Comparison of ENCODE assay signal across 25 mouse cellular contexts in the genomic region with DNA sequence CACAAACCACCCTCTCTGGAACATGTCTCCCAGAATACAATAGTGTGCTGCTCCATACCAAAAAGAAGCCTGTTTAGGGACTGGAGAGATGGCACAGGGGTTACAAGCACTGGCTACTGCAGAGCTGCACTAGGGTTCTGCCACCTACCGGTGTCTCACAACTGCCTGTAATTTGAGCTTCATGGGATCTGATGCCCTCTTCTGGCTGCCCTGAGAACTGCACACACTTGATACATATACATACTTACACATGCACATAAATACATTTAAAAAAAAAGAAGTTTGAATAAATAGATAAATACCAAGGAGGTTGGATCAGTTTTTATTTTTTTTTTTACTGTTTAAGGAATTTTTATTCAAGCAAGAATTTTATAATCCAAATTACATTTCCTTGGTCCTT. TPM values are rescaled to one million over a fixed set of nuclear protein-coding genes. Genes with fewer than 3 reads are reported as not detected.
DNase-seq lines count a peak whose midpoint lies in the region; ATAC-seq and TF ChIP-seq lines count a peak whose summit lies in the region.
"Had no signal": no experiment of that assay in that cellular context is flagged by ENCODE, and none has a peak within 500 bp of the region (broad histone marks: within the 10 kb centered on the region; RNA-seq: fewer than 3 reads in every experiment).

No protein-coding gene starts in this region.

- no peaks in the 10 kb centered on the region for H3K4me1 ChIP-seq in heart, adult 2 months (ENCODE audit: control insufficient read depth, insufficient read depth, low read length)
- H3K4me1 ChIP-seq in lung, postnatal 0 days (ENCODE audit: insufficient read depth, low read depth, low read length), result no peaks in the 10 kb centered on the region
- no peaks in the 10 kb centered on the region for H3K4me1 ChIP-seq in ES-E14 (ENCODE audit: control insufficient read depth in 2 of 2, insufficient read depth in 2 of 2, low read length in 2 of 2, poor library complexity in 1 of 2)
- H3K4me1 ChIP-seq in stomach, postnatal 0 days (replicated peaks; ENCODE audit: control insufficient read depth, insufficient read depth), result no peaks in the 10 kb centered on the region
- H3K4me1 ChIP-seq: heart, embryonic 15.5 days; megakaryocyte, embryonic 14.5 days had no signal

- H3K4me2 ChIP-seq in lung, postnatal 0 days (replicated peaks; ENCODE audit: low read depth, low read length), result no peak overlapping the region
- no peak overlapping the region for H3K4me2 ChIP-seq in stomach, postnatal 0 days (replicated peaks; ENCODE audit: low read depth)
- H3K4me2 ChIP-seq: embryonic facial prominence, embryonic 15.5 days; heart, embryonic 15.5 days; limb, embryonic 15.5 days had no signal

- no peak overlapping the region for H3K9ac ChIP-seq in heart, adult 2 months (ENCODE audit: low read depth, low read length)
- H3K9ac ChIP-seq in lung, postnatal 0 days (replicated peaks; ENCODE audit: low read depth), result no peak overlapping the region
- no peak overlapping the region for H3K9ac ChIP-seq in ES-E14 (ENCODE audit: insufficient read depth, low read depth, low read length, poor library complexity, severe bottlenecking)
- H3K9ac ChIP-seq in stomach, postnatal 0 days (ENCODE audit: low read length), result no peak overlapping the region
- H3K9ac ChIP-seq: embryonic facial prominence, embryonic 15.5 days; heart, embryonic 15.5 days; limb, embryonic 15.5 days; liver, postnatal 0 days had no signal

- 95% methylated on average over 1 of the region's 1 CpGs for WGBS in heart, adult 2 months
- whole genome bisulfite sequencing in lung, postnatal 0 days, result 84% methylated on average over 1 of the region's 1 CpGs
- 100% methylated on average over 1 of the region's 1 CpGs for WGBS in stomach, postnatal 0 days

- no peaks in the 10 kb centered on the region for H3K36me3 ChIP-seq in heart, adult 2 months (ENCODE audit: control insufficient read depth, insufficient read depth, low read length)
- no peaks in the 10 kb centered on the region for H3K36me3 ChIP-seq in lung, postnatal 0 days (ENCODE audit: insufficient read depth, low read length)
- H3K36me3 ChIP-seq in ES-E14 (ENCODE audit: control insufficient read depth, insufficient read depth, low read length, poor library complexity, severe bottlenecking), result no peaks in the 10 kb centered on the region
- no peaks in the 10 kb centered on the region for H3K36me3 ChIP-seq in stomach, postnatal 0 days (ENCODE audit: control insufficient read depth, insufficient read depth, low read length)
- H3K36me3 ChIP-seq: embryonic facial prominence, embryonic 15.5 days; heart, embryonic 15.5 days; limb, embryonic 15.5 days had no signal

- ATAC-seq in lung, postnatal 0 days, result no peak
- no peak for ATAC-seq in stomach, postnatal 0 days (ENCODE audit: low FRiP score, low TSS enrichment)
- ATAC-seq in granulocyte monocyte progenitor cell, adult 5-6 weeks (replicated peaks; ENCODE audit: poor library complexity, severe bottlenecking), result no peak
- ATAC-seq: liver, postnatal 0 days had no signal

- no peak for DNase-seq in heart, adult 2 months
- DNase-seq in heart, postnatal 10 days, result no peak
- no peak for DNase-seq in lung, postnatal 0 days (ENCODE audit: low spot score)
- DNase-seq in lung, adult 18-20 months, result no peak
- peak; percentile 24 for DNase-seq in ES-E14 (ENCODE audit: low read depth, low spot score)
- DNase-seq in stomach, postnatal 0 days (ENCODE audit: low spot score), result no peak
- DNase-seq: adrenal gland, postnatal 25 days; B cell, adult 2 months; cerebellum, adult 2 months; cerebellum, postnatal 36 days; gastrocnemius, postnatal 14 days; kidney, adult 8-10 months; kidney, postnatal 36 days; liver, postnatal 0 days; thymus, postnatal 14 days had no signal

- intact Hi-C loops in heart, adult 2 months (cut with DNase I), result no loop called here
- intact Hi-C loops in heart, postnatal 10 days (cut with DNase I), result no loop called here

- H3K4me3 ChIP-seq in heart, adult 2 months, result no peak overlapping the region
- H3K4me3 ChIP-seq in lung, postnatal 0 days (ENCODE audit: low read depth, low read length), result no peak overlapping the region
- H3K4me3 ChIP-seq in ES-E14 (ENCODE audit: insufficient read depth in 1 of 2, low read depth in 1 of 2, low read length in 2 of 2, poor library complexity in 1 of 2, severe bottlenecking in 1 of 2), result no peak overlapping the region
- H3K4me3 ChIP-seq in stomach, postnatal 0 days (ENCODE audit: low read depth, low read length), result no peak overlapping the region
- H3K4me3 ChIP-seq: embryonic facial prominence, embryonic 15.5 days; heart, embryonic 15.5 days; limb, embryonic 15.5 days; megakaryocyte, embryonic 14.5 days had no signal

- in situ Hi-C loops in ES-E14 (cut with MboI; ENCODE audit: low sequenced_read_pairs in 2 of 2, unreplicated experiment in 2 of 2), result no loop called here

- TF ChIP-seq POLR2A in heart, adult 2 months (IDR thresholded peaks at IDR 0.05; ENCODE audit: insufficient read depth, low read depth, low read length), result no peak

- TF ChIP-seq CTCF in heart, adult 2 months (IDR thresholded peaks at IDR 0.05), result peak; percentile 19; the same call in 1 of the 2 replicates
- peak; percentile 16; the same call in 1 of the 2 replicates for TF ChIP-seq CTCF in lung, postnatal 0 days (IDR thresholded peaks at IDR 0.05)
- peak; percentile 31; the same call in 1 of the 2 replicates for TF ChIP-seq CTCF in stomach, postnatal 0 days (IDR thresholded peaks at IDR 0.05; ENCODE audit: low read depth)

- H3K27me3 ChIP-seq in heart, adult 2 months (ENCODE audit: control insufficient read depth, insufficient read depth, low read length), result no peaks in the 10 kb centered on the region
- no peaks in the 10 kb centered on the region for H3K27me3 ChIP-seq in lung, postnatal 0 days (replicated peaks; ENCODE audit: insufficient read depth, low read length)
- no peaks in the 10 kb centered on the region for H3K27me3 ChIP-seq in stomach, postnatal 0 days (ENCODE audit: control insufficient read depth, insufficient read depth, low read length)
- H3K27me3 ChIP-seq: embryonic facial prominence, embryonic 15.5 days; limb, embryonic 15.5 days; megakaryocyte, embryonic 14.5 days had no signal

- no peak overlapping the region for H3K27ac ChIP-seq in heart, adult 2 months
- no peak overlapping the region for H3K27ac ChIP-seq in lung, postnatal 0 days (ENCODE audit: low read length)
- no peak overlapping the region for H3K27ac ChIP-seq in ES-E14 (ENCODE audit: insufficient read depth, low read depth, low read length, poor library complexity, severe bottlenecking)
- no peak overlapping the region for H3K27ac ChIP-seq in stomach, postnatal 0 days (replicated peaks)
- H3K27ac ChIP-seq: embryonic facial prominence, embryonic 15.5 days; heart, embryonic 15.5 days; limb, embryonic 15.5 days had no signal

- H3K79me2 ChIP-seq in heart, adult 2 months (replicated peaks; ENCODE audit: control insufficient read depth, insufficient read depth, low read length), result no peaks in the 10 kb centered on the region

- H3K9me3 ChIP-seq in lung, postnatal 0 days (ENCODE audit: low read length), result no peaks in the 10 kb centered on the region
- H3K9me3 ChIP-seq in ES-E14 (ENCODE audit: control insufficient read depth, insufficient read depth, low read depth, low read length), result no peaks in the 10 kb centered on the region
- no peaks in the 10 kb centered on the region for H3K9me3 ChIP-seq in stomach, postnatal 0 days (ENCODE audit: control insufficient read depth, low read length)
- H3K9me3 ChIP-seq: heart, embryonic 15.5 days; limb, embryonic 15.5 days had no signal

- TF ChIP-seq EP300 in heart, adult 2 months (IDR thresholded peaks at IDR 0.05; ENCODE audit: insufficient read depth, low read depth, low read length), result no peak
- TF ChIP-seq EP300 in lung, postnatal 0 days (IDR thresholded peaks at IDR 0.05), result no peak
- no peak for TF ChIP-seq EP300 in stomach, postnatal 0 days (optimal IDR thresholded peaks at IDR 0.05)

TF ChIP-seq in ES-E14, 5 proteins besides CTCF, POLR2A, EP300 and RAD21:
- TF ChIP-seq ZC3H11A (IDR thresholded peaks at IDR 0.05; ENCODE audit: borderline replicate concordance, low read depth, low read length), result 0 out of 2 replicates have a peak, but pooled peaks have one; percentile 44
- no peak for TF ChIP-seq MAFK (IDR thresholded peaks at IDR 0.05; ENCODE audit: insufficient read depth, low read depth, low read length)

RNA-seq across cellular contexts. Expression of gene E030025P04Rik, which starts 28.1 kb away (rescaled TPM):
- not detected for total RNA-seq in heart, adult 2 months (2021)
- polyA plus RNA-seq in heart, adult 2 months (2012; rRNA removed), result not detected in 2 replicates
- total RNA-seq in heart, postnatal 10 days (2021), result not detected
- polyA plus RNA-seq in lung, postnatal 0 days (2015; fragmentation: Nextera tagmentation; extraction: Ambion mirVana), result 0.57 and 0.80 TPM in 2 replicates
- not detected in 2 replicates for total RNA-seq in ES-E14 (2012; rRNA removed)
- not detected in 2 replicates for polyA plus RNA-seq in stomach, postnatal 0 days (2015; fragmentation: Nextera tagmentation; extraction: Ambion mirVana)
- total RNA-seq in granulocyte monocyte progenitor cell, adult 5-6 weeks (2014; fragmentation: Nextera tagmentation), result not detected in 2 replicates
- not detected in 2 replicates for total RNA-seq in granulocyte monocyte progenitor cell, adult 5-6 weeks (2017)
- total RNA-seq: adrenal gland, postnatal 25 days; gastrocnemius, postnatal 14 days; heart, adult 8-10 months; hematopoietic stem cell, adult 5-6 weeks; layer of hippocampus, postnatal 25 days; left cerebral cortex, postnatal 36 days had no signal
- polyA plus RNA-seq: cerebellum, adult 2 months; embryonic facial prominence, embryonic 15.5 days; heart, embryonic 15.5 days; limb, embryonic 15.5 days; liver, postnatal 0 days; stomach, embryonic 16.5 days had no signal
